Mouse (Mus musculus): Measurements from ENCODE around the gene Lrp4. TPM values are rescaled to one million over a fixed set of nuclear protein-coding genes. Genes with fewer than 3 reads are reported as not detected.

The Lrp4 gene
- total and polyA plus RNA-seq, 3 experiments: 3.8 to 12.3 (median 10.6) TPM

DNA sequence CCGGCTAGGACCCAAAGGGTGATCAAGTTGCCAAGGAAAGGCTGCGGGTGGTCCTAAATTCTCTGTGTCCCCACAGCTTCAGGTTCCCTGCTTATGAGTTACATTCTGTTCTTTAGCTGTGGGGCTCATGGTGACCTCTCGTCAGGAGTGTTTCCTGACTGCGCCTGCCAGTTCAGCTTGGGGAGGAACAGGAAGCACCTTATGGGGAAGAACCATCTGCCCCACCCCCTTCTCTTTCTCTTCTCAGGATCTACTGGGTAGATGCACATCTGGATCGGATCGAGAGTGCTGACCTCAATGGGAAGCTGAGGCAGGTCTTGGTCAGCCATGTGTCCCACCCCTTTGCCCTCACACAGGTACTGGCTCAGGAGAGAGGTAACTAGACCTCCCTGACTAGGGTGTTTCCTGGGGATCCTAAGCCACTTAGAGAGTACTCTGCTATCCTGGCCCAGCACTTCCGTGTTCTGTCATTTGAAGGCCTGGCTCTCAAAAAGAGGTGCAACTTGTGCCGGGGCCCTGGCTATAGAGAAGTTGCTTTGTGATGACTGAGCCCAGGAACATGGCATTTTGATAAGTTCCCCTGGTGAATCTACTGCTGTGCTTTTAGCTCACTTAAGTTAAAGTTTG lies 40.9 kb downstream of the Lrp4 start:
- H3K4me3 ChIP-seq: no peak overlapping the region
- no peaks in the 10 kb centered on the region for H3K27me3 ChIP-seq (ENCODE audit: control insufficient read depth, insufficient read depth, low read length)
- H3K79me2 ChIP-seq (replicated peaks; ENCODE audit: control insufficient read depth, insufficient read depth, low read length): no peaks in the 10 kb centered on the region
- peak in 1 of 2 experiments; percentile 22 for DNase-seq
- no peak overlapping the region for H3K27ac ChIP-seq
- TF ChIP-seq EP300 (IDR thresholded peaks at IDR 0.05; ENCODE audit: insufficient read depth, low read depth, low read length): no peak
- TF ChIP-seq POLR2A (IDR thresholded peaks at IDR 0.05; ENCODE audit: insufficient read depth, low read depth, low read length): no peak
- no peak for TF ChIP-seq CTCF (IDR thresholded peaks at IDR 0.05)
- no peaks in the 10 kb centered on the region for H3K4me1 ChIP-seq (ENCODE audit: control insufficient read depth, insufficient read depth, low read length)
- 63% methylated on average over 8 of the region's 8 CpGs for WGBS
- intact Hi-C loops (cut with DNase I): no loop called here
- H3K36me3 ChIP-seq (ENCODE audit: control insufficient read depth, insufficient read depth, low read length): no peaks in the 10 kb centered on the region
- no peak overlapping the region for H3K9ac ChIP-seq (ENCODE audit: low read depth, low read length)

DNA sequence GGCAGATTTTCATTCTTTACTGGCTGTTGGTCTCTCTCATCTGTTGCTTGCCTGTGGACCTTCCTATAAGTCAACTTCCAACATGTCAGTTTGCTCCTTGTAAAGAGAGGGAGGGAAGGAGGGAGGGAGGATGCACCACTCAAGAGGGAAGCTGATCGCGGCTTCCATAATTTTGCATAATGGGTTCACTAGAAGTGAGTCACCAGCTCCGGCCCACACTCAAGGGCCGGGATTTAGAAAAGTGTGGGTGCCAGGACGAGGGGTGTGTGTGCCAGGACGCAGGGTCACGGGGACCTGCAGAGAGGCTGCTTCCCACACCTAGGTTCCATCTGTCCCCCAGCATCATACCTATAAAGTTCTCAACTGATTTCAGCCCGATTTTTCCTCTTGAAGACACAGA lies 50.8 kb downstream of the Lrp4 start:
- 83% methylated on average over 8 of the region's 8 CpGs for WGBS
- H3K79me2 ChIP-seq (replicated peaks; ENCODE audit: control insufficient read depth, insufficient read depth, low read length): no peaks in the 10 kb centered on the region
- H3K4me3 ChIP-seq: no peak overlapping the region
- intact Hi-C loops (cut with DNase I): no loop called here
- no peaks in the 10 kb centered on the region for H3K36me3 ChIP-seq (ENCODE audit: control insufficient read depth, insufficient read depth, low read length)
- H3K4me1 ChIP-seq (ENCODE audit: control insufficient read depth, insufficient read depth, low read length): no peaks in the 10 kb centered on the region
- TF ChIP-seq EP300 (IDR thresholded peaks at IDR 0.05; ENCODE audit: insufficient read depth, low read depth, low read length): no peak
- TF ChIP-seq CTCF (IDR thresholded peaks at IDR 0.05): no peak
- TF ChIP-seq POLR2A (IDR thresholded peaks at IDR 0.05; ENCODE audit: insufficient read depth, low read depth, low read length): no peak
- H3K9ac ChIP-seq (ENCODE audit: low read depth, low read length): no peak overlapping the region
- DNase-seq: no peak
- H3K27ac ChIP-seq: no peak overlapping the region
- H3K27me3 ChIP-seq (ENCODE audit: control insufficient read depth, insufficient read depth, low read length): no peaks in the 10 kb centered on the region

DNA sequence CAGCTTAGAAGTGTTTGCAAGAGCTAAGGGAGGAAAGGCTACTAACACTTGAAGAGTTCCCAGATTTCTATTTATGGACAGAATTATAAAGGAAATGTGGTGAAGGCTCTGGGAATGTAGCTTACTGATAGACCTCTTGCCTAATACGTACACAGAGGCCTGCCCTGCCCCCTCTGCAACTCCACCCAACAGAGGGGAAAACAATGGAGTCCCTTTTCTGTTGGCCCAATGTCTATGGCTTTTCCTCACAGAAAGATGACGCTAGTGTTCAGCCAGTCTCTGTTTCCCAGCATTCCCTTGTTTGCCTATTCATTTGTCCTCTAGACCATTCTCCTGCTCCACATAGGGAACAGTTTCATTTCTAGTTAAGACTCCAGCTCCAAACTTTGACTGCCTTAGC lies 59.9 kb downstream of the Lrp4 start:
- H3K4me1 ChIP-seq (ENCODE audit: control insufficient read depth, insufficient read depth, low read length): peaks cover 2% of the 10 kb centered on the region
- WGBS: 9% methylated on average over 2 of the region's 2 CpGs
- no peak overlapping the region; the same call in none of the 2 replicates for H3K27ac ChIP-seq
- intact Hi-C loops (cut with DNase I): no loop called here
- no peak overlapping the region for H3K4me3 ChIP-seq
- no peaks in the 10 kb centered on the region for H3K27me3 ChIP-seq (ENCODE audit: control insufficient read depth, insufficient read depth, low read length)
- no peaks in the 10 kb centered on the region for H3K79me2 ChIP-seq (replicated peaks; ENCODE audit: control insufficient read depth, insufficient read depth, low read length)
- TF ChIP-seq POLR2A (IDR thresholded peaks at IDR 0.05; ENCODE audit: insufficient read depth, low read depth, low read length) (no peak), EP300 (IDR thresholded peaks at IDR 0.05; ENCODE audit: insufficient read depth, low read depth, low read length) (no peak)
- H3K9ac ChIP-seq (ENCODE audit: low read depth, low read length): no peak overlapping the region
- no peak for DNase-seq
- no peaks in the 10 kb centered on the region for H3K36me3 ChIP-seq (ENCODE audit: control insufficient read depth, insufficient read depth, low read length)

DNA sequence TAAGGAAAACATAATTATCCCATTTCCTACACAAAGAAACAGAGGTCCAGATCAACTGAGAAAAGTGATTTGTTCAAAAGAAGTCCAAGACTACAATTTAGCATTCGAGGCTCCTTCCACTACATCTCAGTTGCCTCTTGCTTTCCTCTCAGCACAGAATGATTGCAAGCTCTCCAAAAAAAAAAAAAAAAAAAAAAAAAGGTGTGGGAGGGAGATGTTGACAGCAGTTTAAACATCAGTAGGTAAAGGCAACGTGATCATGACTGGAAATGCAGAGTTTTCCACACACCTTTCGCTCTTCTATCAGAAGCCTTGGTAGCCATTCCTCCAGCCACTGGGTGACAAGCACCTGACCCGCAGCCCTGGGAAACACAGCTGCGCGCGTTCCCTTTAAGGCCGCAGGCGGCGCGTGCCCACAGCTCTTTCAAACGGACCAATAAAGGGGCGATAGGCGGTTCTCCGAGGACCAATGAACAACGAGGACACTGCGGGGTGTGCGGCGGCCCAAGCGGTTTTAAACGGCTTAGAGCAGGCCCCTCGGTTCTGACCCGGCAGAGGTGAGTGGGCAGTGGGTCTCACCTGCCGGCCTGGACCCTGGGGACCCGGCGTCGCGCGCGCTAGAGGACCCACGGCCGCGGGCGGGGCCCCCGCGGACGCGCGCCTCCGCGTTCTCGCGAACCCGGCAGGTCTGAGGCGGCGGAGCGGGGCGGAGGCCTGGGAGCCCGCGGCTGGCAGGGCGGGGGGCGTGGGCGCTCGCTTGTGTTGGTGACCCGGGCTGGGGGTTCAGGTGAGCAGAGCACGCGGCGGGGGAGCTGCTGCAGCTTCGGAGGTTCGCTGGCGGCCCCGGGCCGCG lies 69.2 kb downstream of the Lrp4 start, which contains the start of gene Ckap5:
Ckap5 (plus strand) TSS at position 469 of the 853 bp plus-strand sequence.
- Histone ChIP-seq H3K27ac (peak within 1 kb of the TSS; percentile 90), H3K4me3 (peak within 1 kb of the TSS; percentile 77), H3K9ac (ENCODE audit: low read depth, low read length) (peak within 1 kb of the TSS; percentile 90), H3K27me3 (ENCODE audit: control insufficient read depth, insufficient read depth, low read length) (no peaks in the 10 kb centered on the region), H3K79me2 (replicated peaks; ENCODE audit: control insufficient read depth, insufficient read depth, low read length) (peaks cover 6% of the 10 kb centered on the region), H3K36me3 (ENCODE audit: control insufficient read depth, insufficient read depth, low read length) (no peaks in the 10 kb centered on the region), H3K4me1 (ENCODE audit: control insufficient read depth, insufficient read depth, low read length) (peaks cover 2% of the 10 kb centered on the region; the same call in 1 of the 2 replicates)
- 1% methylated on average over 64 of the region's 64 CpGs for WGBS
- TF ChIP-seq CTCF (IDR thresholded peaks at IDR 0.05): peak; percentile 66
- TF ChIP-seq POLR2A (IDR thresholded peaks at IDR 0.05; ENCODE audit: insufficient read depth, low read depth, low read length): peak; percentile 36; the same call in 1 of the 2 replicates
- TF ChIP-seq EP300 (IDR thresholded peaks at IDR 0.05; ENCODE audit: insufficient read depth, low read depth, low read length): peak; percentile 35; the same call in 1 of the 2 replicates
- peak; percentile 93 for DNase-seq
- intact Hi-C loops (cut with DNase I): loop anchor here (1.0 kb wide), 1 partner anchor 11 kb away; no protein-coding TSS in a partner anchor

DNA sequence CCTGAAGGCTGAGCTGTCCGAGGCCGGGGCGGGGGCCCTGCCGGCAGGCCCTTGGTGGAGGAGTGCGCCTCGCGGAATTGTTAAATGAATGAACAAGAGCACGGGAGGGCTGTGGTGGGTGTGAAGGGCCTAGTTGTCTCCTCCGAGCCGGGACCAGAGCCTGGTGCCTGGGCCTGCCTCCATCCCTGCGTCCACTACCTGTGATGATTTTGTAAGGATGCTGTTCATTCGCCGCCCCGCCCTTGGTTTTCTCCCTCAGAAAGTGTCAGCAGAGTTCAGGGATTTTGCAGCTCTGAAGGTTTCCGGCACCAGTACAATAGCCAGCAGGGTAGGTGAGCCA lies 69.8 kb downstream of the Lrp4 start:
- Histone ChIP-seq H3K4me1 (ENCODE audit: control insufficient read depth, insufficient read depth, low read length) (peaks cover 2% of the 10 kb centered on the region; the same call in 1 of the 2 replicates), H3K27ac (peak overlapping the region; percentile 90), H3K27me3 (ENCODE audit: control insufficient read depth, insufficient read depth, low read length) (no peaks in the 10 kb centered on the region), H3K9ac (ENCODE audit: low read depth, low read length) (peak overlapping the region; percentile 90), H3K79me2 (replicated peaks; ENCODE audit: control insufficient read depth, insufficient read depth, low read length) (peaks cover 6% of the 10 kb centered on the region), H3K4me3 (peak overlapping the region; percentile 77), H3K36me3 (ENCODE audit: control insufficient read depth, insufficient read depth, low read length) (no peaks in the 10 kb centered on the region)
- WGBS: 0% methylated on average over 15 of the region's 15 CpGs
- TF ChIP-seq POLR2A (IDR thresholded peaks at IDR 0.05; ENCODE audit: insufficient read depth, low read depth, low read length): no peak
- no peak for TF ChIP-seq CTCF (IDR thresholded peaks at IDR 0.05)
- no peak for TF ChIP-seq EP300 (IDR thresholded peaks at IDR 0.05; ENCODE audit: insufficient read depth, low read depth, low read length)
- intact Hi-C loops (cut with DNase I): no loop called here
- no peak for DNase-seq
